Mouse (Mus musculus) skeletal muscle tissue, postnatal 0 days (tissue): ENCODE measurements around the gene Sf3b3. TPM values are rescaled to one million over a fixed set of nuclear protein-coding genes. Genes with fewer than 3 reads are reported as not detected.

Experiments
- polyA plus RNA-seq: library from polyadenylated mRNA; unstranded; fragments of >200 nt; fragmentation: Nextera tagmentation; extraction: Ambion mirVana; gene quantifications from 2 replicates; pipeline ENCODE4 v1.2.1, GENCODE M21; 2015

The Sf3b3 gene
- polyA plus RNA-seq = 35.8 and 37.2 TPM in 2 replicates

DNA sequence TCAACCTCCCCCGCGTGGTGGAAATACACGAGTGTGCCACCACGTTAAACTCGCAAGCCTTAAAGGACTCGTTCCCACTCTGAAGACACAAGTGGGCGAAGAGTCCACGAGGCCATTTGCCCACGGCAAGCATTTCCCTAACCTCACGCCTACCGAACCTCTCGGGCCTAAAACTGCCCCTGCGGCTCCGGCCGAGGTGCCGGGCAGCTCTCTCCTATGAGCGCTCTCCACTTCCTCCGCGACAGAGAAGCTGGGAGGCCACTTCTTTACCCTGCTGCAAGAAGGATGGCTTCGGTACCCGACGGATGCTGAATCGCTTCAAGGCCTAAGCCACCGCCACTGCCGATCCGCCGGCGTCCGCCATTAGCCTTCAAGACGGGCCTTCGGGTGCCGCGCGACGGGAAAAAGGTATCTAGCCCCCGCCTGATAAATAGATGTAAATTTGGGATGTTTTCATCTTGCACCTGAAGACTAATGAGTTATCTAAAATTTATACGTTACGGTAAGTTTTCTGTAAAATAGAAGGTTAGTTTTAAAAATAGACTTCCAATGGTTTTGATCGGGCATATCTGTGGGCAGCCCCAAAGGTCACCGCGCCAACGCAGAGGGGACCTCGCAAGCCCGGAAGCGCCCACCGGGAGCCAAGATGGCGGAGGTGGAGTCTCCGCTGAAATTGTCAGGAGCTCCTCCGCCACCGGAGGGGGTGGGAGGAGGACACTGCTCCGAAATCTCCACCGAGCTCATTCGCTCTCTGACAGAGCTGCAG lies at the start of gene Sf3b3, which contains the start of gene Cog4:
Sf3b3 (minus strand) TSS at position 383 of the 766 bp plus-strand sequence.
Cog4 (plus strand) TSS at position 196 of the 766 bp plus-strand sequence.

DNA sequence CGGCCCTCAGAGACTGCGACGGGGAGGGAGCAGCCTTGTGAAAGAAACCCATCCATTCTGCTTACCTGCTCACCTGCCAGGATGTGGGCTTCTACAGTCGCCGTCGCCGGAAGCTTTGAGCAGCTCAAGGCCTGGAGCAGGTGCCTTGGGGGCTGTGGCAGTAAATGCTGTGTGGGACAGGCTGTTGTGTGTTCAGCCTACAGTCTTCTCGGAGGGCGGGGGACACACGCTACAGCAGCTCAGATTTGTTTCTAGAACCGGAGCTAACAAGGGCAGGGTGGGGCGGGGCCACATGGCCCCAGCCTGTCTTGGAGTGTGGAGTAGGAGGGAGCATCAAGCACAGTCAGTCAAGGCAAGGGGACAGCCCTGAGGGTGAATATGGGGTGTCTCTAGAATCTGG lies 40.9 kb downstream of the Sf3b3 start, which contains the start of gene Il34:
Il34 (minus strand) TSS at position 256 of the 400 bp plus-strand sequence.

Other genes with a start within 250 kb of the Sf3b3 start
- 9.9 and 11.4 TPM in 2 replicates for gene Vac14, start 228.2 kb downstream of the Sf3b3 start, polyA plus RNA-seq
- 10.5 and 12.4 TPM in 2 replicates for gene Mtss1l, start 125.3 kb downstream of the Sf3b3 start, polyA plus RNA-seq
- 3.8 and 5.1 TPM in 2 replicates for gene Il34, start 40.9 kb downstream of the Sf3b3 start, polyA plus RNA-seq
- gene Cog4, start 187 bp downstream of the Sf3b3 start, polyA plus RNA-seq = 79.1 and 81.3 TPM in 2 replicates
- 2.4 and 2.9 TPM in 2 replicates for gene Fuk, start 55.7 kb upstream of the Sf3b3 start, polyA plus RNA-seq
- gene St3gal2, start 73.1 kb upstream of the Sf3b3 start, polyA plus RNA-seq = 20.8 and 20.9 TPM in 2 replicates
- gene Ddx19a, start 151.0 kb upstream of the Sf3b3 start, polyA plus RNA-seq = 7.8 and 8.4 TPM in 2 replicates
- gene Ddx19b, start 185.0 kb upstream of the Sf3b3 start, polyA plus RNA-seq = 3.0 and 3.2 TPM in 2 replicates
- gene Aars, start 186.4 kb upstream of the Sf3b3 start, polyA plus RNA-seq = 21.8 and 25.0 TPM in 2 replicates
- 1.9 TPM in 1 of 2 replicates, not detected in the other for gene Exosc6, start 209.6 kb upstream of the Sf3b3 start, polyA plus RNA-seq
- gene Clec18a, start 245.6 kb upstream of the Sf3b3 start, polyA plus RNA-seq = 0.45 and 1.7 TPM in 2 replicates
- gene Pdpr, start 247.8 kb upstream of the Sf3b3 start, polyA plus RNA-seq = 11.8 and 14.0 TPM in 2 replicates